Mouse (Mus musculus): ENCODE results near the gene Ptcd1. TPM values are rescaled to one million over a fixed set of nuclear protein-coding genes. Genes with fewer than 3 reads are reported as not detected.
"Not testable (repeated sequence)": the region's sequence is repeated elsewhere in the genome, so short reads cannot be mapped to it uniquely, and the experiment has no call there.

Gene Ptcd1
- total RNA-seq, 1 experiment from 2014 or later = 28.3 TPM

- peak; percentile 90 for DNase-seq
These were observed 52.8 kb downstream of the Ptcd1 start, which contains the start of gene Arpc1b for GRCm38 (mm10) chr5:145114071-145114605. Gene Arpc1b (plus strand): TSS chr5:145114215.

GRCm38 (mm10) chr5:145113416-145113815 is 53.5 kb downstream of the Ptcd1 start:
- no peak for DNase-seq

GRCm38 (mm10) chr5:145112566-145112965 is 54.3 kb downstream of the Ptcd1 start:
- peak; percentile 50 for DNase-seq

DNA sequence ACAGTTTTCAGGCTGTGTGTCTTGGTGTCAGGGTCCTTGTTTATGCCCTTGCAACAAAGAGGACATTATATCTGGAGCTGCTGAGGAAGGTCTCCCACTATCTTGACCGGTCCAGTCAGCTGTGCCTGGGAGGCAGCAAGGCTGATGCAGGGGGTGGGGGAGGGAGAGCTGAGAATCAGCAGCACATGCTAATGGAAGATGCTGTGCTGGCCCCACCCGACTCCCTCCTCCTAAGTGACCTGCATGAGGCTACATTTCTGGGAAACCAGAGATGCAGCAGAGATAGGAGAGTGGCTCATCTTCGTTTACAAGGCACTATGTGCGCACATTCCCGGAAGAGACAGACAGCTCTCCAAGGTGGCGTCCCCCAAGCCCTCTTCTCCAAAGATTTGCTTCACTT is 56.5 kb downstream of the Ptcd1 start:
- no peak for DNase-seq

DNA sequence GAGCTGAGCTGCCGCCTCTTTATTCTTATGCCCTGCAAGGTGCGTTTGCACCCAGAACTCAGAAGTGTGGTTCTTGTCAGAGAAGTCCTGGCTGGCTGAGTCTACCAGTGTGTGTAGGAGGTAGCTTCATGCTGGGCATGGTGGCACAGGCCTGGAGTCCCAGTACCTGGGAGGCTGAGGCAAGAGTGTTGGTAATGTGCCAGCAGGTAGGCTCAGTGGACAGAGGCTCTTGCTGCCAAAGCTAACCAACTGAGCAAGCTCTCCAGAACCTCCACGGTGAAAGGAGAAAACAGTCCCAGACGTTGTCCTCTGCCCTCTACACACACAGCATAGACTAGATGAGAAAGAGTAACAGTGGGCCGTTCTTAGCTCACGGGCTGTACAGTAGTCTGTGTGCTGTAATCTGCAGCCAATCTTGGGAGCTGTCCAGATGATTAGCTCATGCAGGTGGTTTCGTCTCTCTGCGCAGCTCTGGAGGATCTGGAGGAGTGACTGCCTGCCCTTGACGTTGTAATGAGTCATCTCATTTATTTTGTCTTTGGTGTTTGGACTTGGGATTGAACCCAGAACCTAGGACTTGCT is 61.1 kb downstream of the Ptcd1 start:
- DNase-seq = peak; percentile 52

- no peak for DNase-seq
These were observed 62.6 kb downstream of the Ptcd1 start for GRCm38 (mm10) chr5:145104328-145104727.

GRCm38 (mm10) chr5:145102706-145103105 is 64.2 kb downstream of the Ptcd1 start:
- DNase-seq = no peak

DNA sequence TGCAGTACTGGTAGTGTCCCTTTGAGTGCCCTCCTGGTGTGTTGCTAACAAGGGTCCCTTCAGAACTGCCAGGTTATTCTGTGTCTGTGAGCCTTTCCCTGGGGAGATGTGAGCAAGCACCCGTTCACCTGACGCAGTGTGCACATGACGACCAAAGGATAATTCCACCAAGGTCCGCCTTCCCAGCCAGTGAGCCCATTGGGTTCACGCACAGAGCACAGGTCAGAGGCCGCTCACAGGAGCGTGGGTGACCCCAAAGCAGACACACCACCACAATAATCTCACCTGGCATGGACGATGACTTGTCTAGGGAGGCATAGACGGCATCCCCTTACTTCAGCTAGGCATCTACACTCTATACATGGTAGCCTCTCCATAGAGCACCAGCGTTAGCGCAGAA is 65.5 kb downstream of the Ptcd1 start:
- DNase-seq = not testable (repeated sequence)

- no peak for DNase-seq
These were observed 65.9 kb downstream of the Ptcd1 start for GRCm38 (mm10) chr5:145100960-145101359.

GRCm38 (mm10) chr5:145098340-145098821 is 68.5 kb downstream of the Ptcd1 start:
- DNase-seq = no peak

Other genes starting within 250 kb of the Ptcd1 start
- 17.2 and 19.4 TPM in 2 replicates for gene Smurf1, start 201.3 kb downstream of the Ptcd1 start, total RNA-seq (2021)
- not detected in 2 replicates for gene Gm4871, start 134.4 kb downstream of the Ptcd1 start, total RNA-seq (2021)
- gene 1700018F24Rik, start 124.1 kb downstream of the Ptcd1 start, total RNA-seq (2021) = not detected in 2 replicates
- 101 and 105 TPM in 2 replicates for gene Arpc1a, start 83.3 kb downstream of the Ptcd1 start, total RNA-seq (2021)
- not detected in 2 replicates for gene Kpna7, start 83.1 kb downstream of the Ptcd1 start, total RNA-seq (2021)
- gene Arpc1b, start 52.9 kb downstream of the Ptcd1 start, total RNA-seq (2021) = 205 and 257 TPM in 2 replicates
- gene Pdap1, start 26.9 kb downstream of the Ptcd1 start, total RNA-seq (2021) = 101 and 108 TPM in 2 replicates
- 106 and 112 TPM in 2 replicates for gene Bud31, start 26.7 kb downstream of the Ptcd1 start, total RNA-seq (2021)
- gene Cpsf4, start 105 bp upstream of the Ptcd1 start, total RNA-seq (2021) = 21.2 and 23.2 TPM in 2 replicates
- 774 and 783 TPM in 2 replicates for gene Atp5j2, start 25.0 kb upstream of the Ptcd1 start, total RNA-seq (2021)
- 8.3 and 10.5 TPM in 2 replicates for gene Zkscan14, start 34.8 kb upstream of the Ptcd1 start, total RNA-seq (2021)
- 12.2 and 14.3 TPM in 2 replicates for gene Zkscan5, start 37.5 kb upstream of the Ptcd1 start, total RNA-seq (2021)
- gene Zfp655, start 64.6 kb upstream of the Ptcd1 start, total RNA-seq (2021) = 46.6 and 49.8 TPM in 2 replicates
- 14.6 and 17.0 TPM in 2 replicates for gene Zscan25, start 113.4 kb upstream of the Ptcd1 start, total RNA-seq (2021)
- not detected in 2 replicates for gene Cyp3a57, start 178.2 kb upstream of the Ptcd1 start, total RNA-seq (2021)